Mouse (Mus musculus) erythroblast, embryonic 14.5 days (primary cell): ENCODE data around the gene Vps33a. TPM values are rescaled to one million over a fixed set of nuclear protein-coding genes. Genes with fewer than 3 reads are reported as not detected.

ENCODE experiments used
- H3K27me3 ChIP-seq: 2 replicates; pipeline ENCODE4 v1.6.1; 2012; ENCODE audit warnings: inconsistent platforms; ENCODE audit not compliant: control insufficient read depth
- H3K36me3 ChIP-seq: 2 replicates; pipeline ENCODE4 v1.6.1; 2012; ENCODE audit warnings: mild to moderate bottlenecking, inconsistent platforms; ENCODE audit not compliant: control insufficient read depth
- H3K4me1 ChIP-seq: 2 replicates; pipeline ENCODE4 v1.6.1; 2012; ENCODE audit warnings: inconsistent platforms; ENCODE audit not compliant: control insufficient read depth
- H3K4me3 ChIP-seq: replicated peaks from 2 replicates; pipeline ENCODE3; 2012; ENCODE audit warnings: moderate library complexity, mild to moderate bottlenecking, inconsistent platforms
- H3K9me3 ChIP-seq: 2 replicates; pipeline ENCODE4 v1.6.1; 2012; ENCODE audit warnings: low read length, inconsistent platforms, mixed read lengths; ENCODE audit not compliant: control insufficient read depth
- GATA1 ChIP-seq: IDR thresholded peaks from 2 replicates; pipeline ENCODE4 v1.6.1; 2012; ENCODE audit warnings: low read length, inconsistent platforms, mixed read lengths
- TAL1 ChIP-seq: IDR thresholded peaks from 3 replicates; pipeline ENCODE4 v1.6.1; 2012; ENCODE audit warnings: low read length, inconsistent platforms, mixed read lengths
- polyA plus RNA-seq: library from polyadenylated mRNA; stranded (reverse); fragments of >175 nt; gene quantifications from 2 replicates; pipeline ENCODE4 v1.2.3, GENCODE M21; 2012

The Vps33a gene
- polyA plus RNA-seq, 1 experiment: 0.28 TPM

DNA sequence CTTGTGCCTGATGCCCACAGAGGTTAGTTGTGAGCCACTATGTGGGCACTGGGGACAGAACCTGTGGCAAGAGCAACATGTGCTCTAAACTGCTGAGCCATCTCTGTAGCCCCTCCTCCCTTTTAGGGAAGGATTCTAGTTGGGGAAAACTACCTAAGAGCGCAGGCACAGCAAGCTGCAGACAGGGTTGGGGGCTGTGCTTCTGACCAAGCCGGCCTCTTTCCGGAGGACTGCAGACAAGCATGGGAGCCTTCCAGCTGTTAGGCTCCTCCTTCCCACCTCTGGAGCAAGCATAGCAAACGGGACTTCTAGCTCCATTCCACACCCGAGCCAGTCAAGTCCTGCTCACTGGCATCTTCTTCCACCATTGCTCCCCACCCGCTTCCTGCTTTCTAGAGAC, 26.5 kb upstream of the Vps33a start:
- peaks cover 15% of the 10 kb centered on the region for H3K4me1 ChIP-seq
- H3K4me3 ChIP-seq: no peak overlapping the region
- no peaks in the 10 kb centered on the region for H3K9me3 ChIP-seq
- no peaks in the 10 kb centered on the region for H3K27me3 ChIP-seq
- H3K36me3 ChIP-seq: peaks cover 21% of the 10 kb centered on the region
- TF ChIP-seq TAL1: no peak
- no peak for TF ChIP-seq GATA1

DNA sequence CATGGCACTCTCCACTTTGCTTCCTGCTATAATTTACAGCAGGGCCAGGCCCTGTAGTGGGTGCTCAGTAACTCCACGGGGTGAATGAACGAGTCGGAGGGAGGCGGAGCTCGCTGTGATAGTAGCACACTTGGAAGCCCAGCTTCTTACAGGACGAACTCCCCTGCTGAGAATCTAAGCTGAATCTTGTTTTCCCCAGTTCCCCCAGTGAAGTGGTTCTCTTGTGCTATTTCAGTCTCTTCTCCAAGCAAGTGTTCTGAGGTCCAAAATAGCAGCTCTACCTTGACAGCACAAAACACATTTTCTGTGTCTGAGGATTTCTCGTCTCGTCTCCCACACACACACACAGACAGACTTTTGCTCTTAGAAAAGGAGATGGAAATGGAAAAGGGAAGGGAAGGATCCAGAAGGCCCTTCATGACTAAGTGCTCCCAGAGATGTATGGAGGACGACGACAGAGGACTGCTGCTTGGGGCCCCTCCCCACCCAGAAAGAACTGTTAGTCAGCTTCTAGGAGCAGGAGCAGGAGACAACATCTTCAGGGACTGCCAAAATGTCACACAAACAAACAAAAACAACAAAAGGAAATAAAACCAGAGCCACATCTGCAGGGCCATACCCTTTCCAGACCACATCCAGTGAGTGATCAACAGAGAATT, 20.9 kb upstream of the Vps33a start:
- peaks cover 6% of the 10 kb centered on the region for H3K4me1 ChIP-seq
- H3K27me3 ChIP-seq: no peaks in the 10 kb centered on the region
- no peak for TF ChIP-seq TAL1
- TF ChIP-seq GATA1: no peak
- H3K4me3 ChIP-seq: no peak overlapping the region
- peaks cover 14% of the 10 kb centered on the region; the same call in 1 of the 2 replicates for H3K36me3 ChIP-seq
- no peaks in the 10 kb centered on the region for H3K9me3 ChIP-seq

DNA sequence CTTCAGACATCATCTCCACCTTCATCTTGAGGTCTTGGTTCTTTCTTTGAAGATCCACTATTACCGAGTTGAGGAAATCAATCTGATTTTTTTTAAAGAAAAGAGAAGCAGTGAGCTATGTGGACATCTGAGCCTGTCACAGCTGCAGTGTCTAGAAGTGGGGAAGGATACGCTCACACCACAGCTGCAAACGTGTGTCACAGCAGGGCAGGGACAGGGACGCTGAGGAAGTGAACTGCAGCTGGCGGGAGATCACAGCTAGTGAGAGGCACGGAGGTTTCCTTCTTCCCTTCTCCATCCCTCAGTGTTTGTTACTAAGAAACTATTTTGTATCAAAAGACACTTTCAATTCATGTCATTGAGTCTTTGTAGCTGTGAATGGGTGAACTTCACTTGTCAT, 7.2 kb upstream of the Vps33a start:
- TF ChIP-seq GATA1: no peak
- no peak for TF ChIP-seq TAL1
- peaks cover 27% of the 10 kb centered on the region for H3K36me3 ChIP-seq

DNA sequence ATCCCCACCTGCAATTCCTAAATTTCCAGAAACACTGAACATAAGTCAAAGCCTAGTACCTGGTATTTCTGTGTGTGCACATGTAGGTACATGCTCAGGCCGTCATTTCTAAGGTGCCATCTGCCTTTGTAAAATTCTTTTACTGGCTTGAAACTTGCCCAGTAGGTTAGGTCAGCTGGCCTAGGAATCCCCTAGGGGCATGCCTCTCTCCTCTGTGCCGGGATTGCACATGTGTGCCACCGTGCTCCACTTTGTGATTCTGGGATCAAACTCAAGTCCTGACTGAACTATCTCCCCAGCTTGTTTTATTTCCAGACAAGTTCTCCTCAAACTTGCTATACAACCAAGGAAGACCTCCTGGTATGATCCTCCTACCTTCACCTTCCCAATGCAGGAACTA, 3.9 kb upstream of the Vps33a start:
- no peaks in the 10 kb centered on the region for H3K27me3 ChIP-seq
- H3K36me3 ChIP-seq: peaks cover 15% of the 10 kb centered on the region
- no peak overlapping the region for H3K4me3 ChIP-seq
- TF ChIP-seq TAL1 (no peak), GATA1 (no peak)
- H3K9me3 ChIP-seq: no peaks in the 10 kb centered on the region
- peaks cover 15% of the 10 kb centered on the region for H3K4me1 ChIP-seq

More for the DNA sequence above, 7.2 kb upstream of the Vps33a start:
- no peaks in the 10 kb centered on the region for H3K9me3 ChIP-seq
- H3K4me1 ChIP-seq: no peaks in the 10 kb centered on the region
- no peaks in the 10 kb centered on the region for H3K27me3 ChIP-seq
- H3K4me3 ChIP-seq: no peak overlapping the region

DNA sequence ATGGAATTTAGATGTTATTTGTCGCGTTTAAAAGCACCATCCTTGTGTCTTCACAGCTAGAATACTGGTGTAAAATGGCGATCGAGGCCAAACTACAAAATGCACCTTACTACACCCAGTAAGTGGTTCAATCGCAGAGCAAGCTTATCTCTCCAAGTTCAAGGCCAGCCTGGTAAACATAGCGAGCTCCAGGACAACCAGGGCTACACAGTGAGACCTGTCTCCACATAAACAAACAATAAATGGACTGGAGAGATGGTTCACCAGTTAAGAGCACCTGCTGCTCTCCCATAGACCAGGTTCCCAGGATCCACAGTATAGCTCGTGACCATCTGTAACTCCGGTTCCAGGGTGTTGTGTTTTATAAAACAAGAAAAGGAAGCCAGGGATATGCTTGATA, 524 bp upstream of the Vps33a start:
- Histone ChIP-seq H3K36me3 (peaks cover 18% of the 10 kb centered on the region), H3K4me3 (peak overlapping the region; percentile 68), H3K27me3 (no peaks in the 10 kb centered on the region), H3K9me3 (no peaks in the 10 kb centered on the region), H3K4me1 (peaks cover 22% of the 10 kb centered on the region)
- TF ChIP-seq TAL1 (no peak), GATA1 (no peak)

DNA sequence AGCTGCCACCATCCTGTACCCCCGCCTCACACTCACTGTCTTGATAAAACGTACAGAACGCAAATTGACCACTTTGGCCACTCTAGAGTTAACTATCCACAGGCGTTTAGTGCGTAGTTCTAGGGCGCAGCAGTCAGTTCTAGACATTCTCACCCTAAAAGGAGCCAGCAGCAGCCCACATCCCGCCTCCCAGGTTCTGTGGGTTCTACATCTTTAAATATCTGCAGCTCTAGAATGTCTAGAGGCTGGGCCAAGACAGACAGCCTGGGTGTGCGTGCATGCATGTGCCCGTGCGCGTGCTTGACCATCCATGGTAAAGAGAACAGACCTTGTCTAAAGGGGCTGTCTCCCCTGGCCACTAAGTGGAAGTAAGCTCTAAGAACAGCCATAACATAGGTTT, 11.7 kb downstream of the Vps33a start:
- Histone ChIP-seq H3K36me3 (peaks cover 91% of the 10 kb centered on the region), H3K4me1 (no peaks in the 10 kb centered on the region), H3K4me3 (no peak overlapping the region), H3K27me3 (no peaks in the 10 kb centered on the region), H3K9me3 (no peaks in the 10 kb centered on the region)
- no peak for TF ChIP-seq GATA1
- TF ChIP-seq TAL1: no peak

DNA sequence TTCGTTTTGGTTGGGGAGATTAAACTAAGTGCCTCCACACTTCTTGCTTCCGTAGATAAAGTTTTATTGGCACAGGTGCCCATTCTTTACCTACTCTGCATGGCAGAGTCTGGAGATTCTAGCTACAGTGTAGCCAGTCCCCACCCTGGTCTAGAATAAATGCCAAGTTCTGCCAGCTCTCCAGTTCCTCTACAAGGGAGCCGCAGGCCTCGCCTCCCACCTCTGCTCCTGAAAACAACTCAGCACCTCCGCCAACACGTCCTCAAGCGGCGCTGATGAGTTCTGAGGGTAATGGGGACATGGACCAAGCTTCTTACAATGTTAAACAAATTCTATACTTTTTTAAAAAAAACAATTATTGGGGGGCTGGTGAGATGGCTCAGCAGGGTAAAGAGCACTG, 13.2 kb downstream of the Vps33a start:
- peaks cover 86% of the 10 kb centered on the region for H3K36me3 ChIP-seq
- no peak overlapping the region for H3K4me3 ChIP-seq
- no peaks in the 10 kb centered on the region for H3K9me3 ChIP-seq
- TF ChIP-seq TAL1: no peak
- no peaks in the 10 kb centered on the region for H3K27me3 ChIP-seq
- H3K4me1 ChIP-seq: peaks cover 4% of the 10 kb centered on the region

DNA sequence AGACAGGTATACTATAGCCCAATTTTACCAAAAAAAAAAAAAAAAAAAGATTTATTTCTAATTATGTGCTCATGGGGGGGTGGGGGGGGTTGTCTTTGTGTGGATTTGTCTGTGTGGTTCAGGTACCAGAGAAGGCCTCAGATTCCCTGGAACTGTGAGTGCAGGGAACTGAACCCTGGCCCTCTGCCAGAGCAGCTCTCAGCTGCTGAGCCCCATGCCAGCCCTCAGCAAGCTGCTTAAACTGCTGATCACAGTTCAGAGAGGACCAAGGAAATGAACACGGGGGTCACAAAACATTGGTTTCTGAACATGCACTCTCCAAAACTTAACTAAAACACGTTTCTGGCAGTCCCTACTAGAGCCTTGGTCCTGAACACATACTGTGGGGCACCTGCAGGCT, 16.4 kb downstream of the Vps33a start:
- H3K9me3 ChIP-seq: no peaks in the 10 kb centered on the region
- TF ChIP-seq GATA1: no peak
- TF ChIP-seq TAL1: no peak
- peaks cover 60% of the 10 kb centered on the region for H3K36me3 ChIP-seq
- H3K4me1 ChIP-seq: peaks cover 4% of the 10 kb centered on the region
- no peak overlapping the region for H3K4me3 ChIP-seq
- H3K27me3 ChIP-seq: no peaks in the 10 kb centered on the region

DNA sequence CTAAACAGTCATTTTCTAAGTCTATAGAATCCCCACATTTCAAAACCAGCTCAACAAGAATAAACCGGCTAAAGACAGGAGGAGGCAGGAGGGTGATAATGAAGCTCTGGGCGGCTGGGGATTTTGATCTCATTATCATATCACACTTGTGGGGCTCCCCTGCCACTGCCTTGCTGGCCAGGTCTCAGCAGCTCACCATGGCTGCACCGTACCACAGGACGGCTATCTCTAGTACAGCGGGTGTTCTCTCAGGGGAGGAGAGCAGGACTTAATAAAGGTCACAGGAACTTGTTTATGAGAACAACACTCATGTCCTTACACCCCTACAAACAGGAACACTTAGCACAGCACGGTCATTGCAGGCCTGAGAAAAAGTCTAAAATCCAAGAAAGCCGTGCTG, 17.1 kb downstream of the Vps33a start:
- Histone ChIP-seq H3K27me3 (no peaks in the 10 kb centered on the region), H3K9me3 (no peaks in the 10 kb centered on the region), H3K36me3 (peaks cover 53% of the 10 kb centered on the region), H3K4me3 (no peak overlapping the region), H3K4me1 (peaks cover 4% of the 10 kb centered on the region)
- no peak for TF ChIP-seq GATA1
- no peak for TF ChIP-seq TAL1

DNA sequence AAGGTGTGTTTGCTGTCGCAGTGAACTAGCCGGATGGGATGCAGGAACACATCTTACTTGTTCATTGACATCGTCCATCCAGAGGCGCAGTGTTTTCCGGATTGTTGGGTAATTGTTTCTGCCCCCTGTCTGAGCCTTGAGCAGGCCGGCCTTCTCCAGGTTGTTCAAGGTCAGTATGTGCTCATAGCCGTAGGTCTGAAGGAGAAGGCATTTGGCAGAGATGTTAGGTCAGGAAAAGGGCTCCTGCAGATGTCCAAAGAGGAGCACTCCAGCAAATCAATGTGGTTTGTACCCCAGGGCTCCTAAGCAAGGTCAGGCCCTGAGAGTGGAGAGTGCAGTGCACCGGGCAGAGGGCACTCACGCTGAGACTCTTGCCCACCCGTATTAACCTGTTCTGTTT, 39.0 kb downstream of the Vps33a start:
- Histone ChIP-seq H3K4me3 (no peak overlapping the region), H3K9me3 (no peaks in the 10 kb centered on the region), H3K36me3 (peaks cover 83% of the 10 kb centered on the region), H3K4me1 (no peaks in the 10 kb centered on the region), H3K27me3 (no peaks in the 10 kb centered on the region)
- no peak for TF ChIP-seq TAL1
- TF ChIP-seq GATA1: no peak
